Mouse (Mus musculus) thymus, adult 2 months (tissue): ENCODE results near the gene Nell2.

Experiments used
- CTCF ChIP-seq: fragments of 200-500 bp; IDR thresholded peaks from 2 replicates; pipeline ENCODE4 v1.5.1; 2012; ENCODE audit warnings: mild to moderate bottlenecking, control low read depth, low read length, moderate library complexity, borderline replicate concordance; ENCODE audit not compliant: control insufficient read depth, poor library complexity, insufficient read depth; ENCODE audit errors: extremely low read depth
- POLR2A ChIP-seq: fragments of 200-500 bp; IDR thresholded peaks from 2 replicates; pipeline ENCODE4 v1.6.1; 2012; ENCODE audit warnings: mild to moderate bottlenecking, low read length, control low read depth, moderate library complexity; ENCODE audit not compliant: control insufficient read depth, poor library complexity, insufficient read depth; ENCODE audit errors: extremely low read depth

GRCm38 (mm10) chr15:95236509-95236908 is 291.9 kb downstream of the Nell2 start:
- TF ChIP-seq POLR2A (no peak), CTCF (no peak)
